Mouse (Mus musculus) C2C12 (cell line): ENCODE results near the gene Nlgn1.

Source experiments
- CTCF ChIP-seq: IDR thresholded peaks from one replicate; pipeline ENCODE4 v1.5.1; 2011; ENCODE audit not compliant: control insufficient read depth, insufficient read depth, insufficient read length
- MAX ChIP-seq: IDR thresholded peaks from one replicate; pipeline ENCODE4 v1.6.1; 2011; ENCODE audit warnings: mild to moderate bottlenecking, control low read depth

DNA sequence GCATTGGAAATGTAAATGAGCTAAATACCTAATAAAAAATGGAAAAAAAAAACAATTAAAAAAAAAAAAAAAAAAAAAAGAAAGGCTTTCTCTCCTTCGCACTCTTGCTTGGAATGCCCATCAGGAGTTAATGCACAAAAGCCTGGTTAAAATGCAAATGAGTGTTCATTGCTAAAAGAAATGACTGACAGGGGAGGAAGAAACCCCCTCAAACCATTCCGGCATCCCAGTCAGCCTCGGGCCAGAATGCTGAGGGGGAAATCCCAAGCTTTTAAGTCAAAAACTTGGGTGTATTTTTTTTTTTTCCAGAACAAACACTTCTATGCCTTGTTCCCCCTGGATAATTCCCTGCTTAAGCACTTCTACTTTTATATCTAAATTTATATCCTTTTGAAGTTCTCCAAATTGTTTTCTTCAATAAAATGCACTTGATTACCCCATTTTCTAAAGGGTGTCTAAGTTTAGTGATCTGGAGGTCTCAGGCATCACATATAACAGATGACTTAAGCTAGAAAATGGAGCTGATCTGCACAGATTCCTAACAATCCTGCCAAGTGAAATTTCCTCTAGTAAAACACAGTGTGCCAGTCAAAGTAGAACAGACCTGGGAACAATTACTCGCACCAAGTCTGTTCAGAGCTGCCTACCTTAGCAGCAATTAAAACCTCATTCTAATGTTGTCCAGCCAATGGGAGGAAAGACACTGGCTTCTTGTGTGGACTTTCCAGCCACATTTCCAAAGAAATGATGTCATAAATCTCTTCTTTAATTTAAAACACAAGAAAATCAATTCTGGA lies 686.2 kb downstream of the Nlgn1 start:
- no peak for TF ChIP-seq CTCF
- no peak for TF ChIP-seq MAX
